Mouse (Mus musculus) small intestine, adult 2 months (tissue): Measurements from ENCODE around the gene Tpst1.

Source experiments
- CTCF ChIP-seq: fragments of 200-500 bp; IDR thresholded peaks from 2 replicates; pipeline ENCODE4 v1.5.1; 2012; ENCODE audit warnings: low read depth, mild to moderate bottlenecking, control low read depth, inconsistent platforms, low read length, moderate library complexity, mixed read lengths; ENCODE audit not compliant: insufficient replicate concordance, insufficient read length; ENCODE audit errors: extremely low read depth
- POLR2A ChIP-seq: fragments of 200-500 bp; IDR thresholded peaks from 2 replicates; pipeline ENCODE4 v1.6.1; 2012; ENCODE audit warnings: low read depth, mild to moderate bottlenecking, control low read depth, inconsistent platforms, low read length, moderate library complexity

- TF ChIP-seq CTCF, result peak; percentile 47; the same call in 1 of the 2 replicates
- no peak for TF ChIP-seq POLR2A
Observed at GRCm38 (mm10) chr5:130047013-130047412, 26.1 kb upstream of the Tpst1 start.
